Mouse (Mus musculus) heart, embryonic 11.5 days (tissue): ENCODE data around the gene Prpf38b. TPM values are rescaled to one million over a fixed set of nuclear protein-coding genes. Genes with fewer than 3 reads are reported as not detected.

Experiments
- ATAC-seq: fragments of 200-750 bp; cut with Nextera tagmentation; replicated peaks from 2 replicates; pipeline ENCODE4 v1.8.0; 2017; ENCODE audit warnings: moderate library complexity; ENCODE audit not compliant: insufficient number of reproducible peaks, low FRiP score, low TSS enrichment
- H3K27ac ChIP-seq: fragments of 300-500 bp; sonication (generic); 2 replicates; pipeline ENCODE4 v1.5.1; 2014; ENCODE audit warnings: mild to moderate bottlenecking, low read depth, low read length
- H3K27me3 ChIP-seq: fragments of 300-500 bp; sonication (generic); 2 replicates; pipeline ENCODE4 v1.6.1; 2014; ENCODE audit warnings: mild to moderate bottlenecking, low read length, mixed read lengths; ENCODE audit not compliant: control insufficient read depth, insufficient read depth
- H3K36me3 ChIP-seq: fragments of 300-500 bp; sonication (generic); 2 replicates; pipeline ENCODE4 v1.6.1; 2014; ENCODE audit warnings: mild to moderate bottlenecking, low read length, moderate library complexity, mixed read lengths; ENCODE audit not compliant: control insufficient read depth, insufficient read depth
- H3K4me1 ChIP-seq: fragments of 300-500 bp; sonication (generic); 2 replicates; pipeline ENCODE4 v1.6.1; 2014; ENCODE audit warnings: low read length; ENCODE audit not compliant: control insufficient read depth, insufficient read depth
- H3K4me2 ChIP-seq: fragments of 300-500 bp; sonication (generic); 2 replicates; pipeline ENCODE4 v1.6.1; 2014; ENCODE audit warnings: mild to moderate bottlenecking, moderate library complexity
- H3K4me3 ChIP-seq: fragments of 300-500 bp; sonication (generic); 2 replicates; pipeline ENCODE4 v1.5.1; 2014; ENCODE audit warnings: low read depth, low read length
- H3K9ac ChIP-seq: fragments of 300-500 bp; sonication (generic); 2 replicates; pipeline ENCODE4 v1.6.1; 2014; ENCODE audit warnings: mild to moderate bottlenecking, low read depth, low read length, moderate library complexity
- H3K9me3 ChIP-seq: fragments of 300-500 bp; sonication (generic); replicated peaks from 2 replicates; pipeline ENCODE4 v1.6.1; 2016; ENCODE audit warnings: low read length; ENCODE audit not compliant: control insufficient read depth
- WGBS: fragments of 180-500 bp; shearing (Covaris S2); extraction: QIAGEN DNeasy Blood & Tissue Kit; methylation state at CpG from one replicate; pipeline ENCODE4 v1.1.7; 2014; ENCODE audit not compliant: insufficient replicate concordance; 5-methylcytosine and 5-hydroxymethylcytosine counted together
- polyA plus RNA-seq: library from polyadenylated mRNA; unstranded; fragments of >200 nt; fragmentation: Nextera tagmentation; extraction: Ambion mirVana; gene quantifications from 2 replicates; pipeline ENCODE4 v1.2.1, GENCODE M21; 2014

The Prpf38b gene
- polyA plus RNA-seq, 1 experiment from 2014 or later, result 56.4 TPM

DNA sequence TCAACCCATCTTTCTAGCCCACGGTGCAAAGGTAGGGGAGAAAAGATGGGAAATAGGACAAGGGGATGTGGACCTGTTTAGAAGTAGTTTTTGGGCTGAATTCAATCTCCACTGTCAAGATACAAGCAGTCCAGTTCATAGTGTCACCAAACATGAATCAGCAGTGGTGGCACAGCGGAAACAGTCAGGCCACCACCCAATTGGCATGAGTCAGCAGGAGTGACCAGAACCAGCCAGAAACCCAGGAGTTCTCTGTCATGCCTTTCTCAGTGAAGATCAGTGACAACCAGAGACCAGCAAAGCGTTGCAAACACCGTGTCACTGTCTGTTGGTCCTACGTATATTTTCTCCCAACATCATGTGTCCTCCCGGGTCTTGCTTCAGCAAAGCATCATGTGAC lies 22.0 kb upstream of the Prpf38b start:
- WGBS, result 84% methylated on average over 6 of the region's 6 CpGs
- Histone ChIP-seq H3K27me3 (no peaks in the 10 kb centered on the region), H3K9ac (no peak overlapping the region), H3K4me1 (no peaks in the 10 kb centered on the region), H3K4me3 (no peak overlapping the region), H3K27ac (no peak overlapping the region), H3K9me3 (no peaks in the 10 kb centered on the region), H3K36me3 (no peaks in the 10 kb centered on the region), H3K4me2 (no peak overlapping the region)
- no peak for ATAC-seq

DNA sequence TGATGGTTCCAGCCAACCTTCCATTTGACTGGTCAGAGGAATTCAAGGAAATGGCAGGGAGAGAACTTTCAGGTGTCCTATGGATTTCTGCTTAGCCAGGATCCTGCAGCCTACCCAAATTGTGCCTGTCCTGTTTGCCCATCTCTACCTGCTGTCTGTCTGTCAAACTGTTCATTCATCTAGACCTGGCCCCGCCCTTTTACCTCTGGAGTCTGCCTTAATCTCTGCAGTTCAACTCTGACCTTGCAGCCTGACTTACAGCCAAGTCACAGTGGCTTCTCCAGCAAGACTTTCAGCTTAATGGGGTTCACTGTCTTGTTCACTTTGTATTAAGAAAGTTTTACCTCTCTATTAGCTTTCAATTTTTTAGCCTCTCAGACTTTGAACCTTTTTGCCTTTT lies 14.8 kb upstream of the Prpf38b start:
- Histone ChIP-seq H3K4me1 (no peaks in the 10 kb centered on the region), H3K9ac (no peak overlapping the region), H3K36me3 (no peaks in the 10 kb centered on the region), H3K9me3 (no peaks in the 10 kb centered on the region), H3K4me2 (no peak overlapping the region), H3K4me3 (no peak overlapping the region), H3K27ac (no peak overlapping the region), H3K27me3 (no peaks in the 10 kb centered on the region)
- ATAC-seq, result no peak
- WGBS, result 80% methylated on average over 1 of the region's 1 CpGs

DNA sequence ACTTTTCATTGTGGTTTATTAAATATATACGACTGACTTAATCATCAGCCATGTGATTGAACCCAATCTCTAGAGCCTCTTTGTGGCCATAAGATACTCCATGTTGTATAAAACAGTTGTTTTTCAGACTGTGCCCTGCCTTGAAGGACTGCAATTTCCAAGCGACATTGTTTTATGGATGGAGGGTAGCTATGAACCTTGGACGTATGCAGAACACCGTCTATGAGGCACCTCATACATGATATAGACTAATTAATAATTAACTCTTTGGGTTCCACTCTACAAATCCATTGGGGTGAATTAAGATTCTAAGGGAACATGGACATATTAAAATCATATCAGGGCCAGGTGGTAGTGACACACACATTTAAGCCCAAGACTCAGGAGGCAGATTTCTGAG lies 14.2 kb upstream of the Prpf38b start:
- no peak for ATAC-seq
- Histone ChIP-seq H3K9ac (no peak overlapping the region), H3K27me3 (no peaks in the 10 kb centered on the region), H3K4me3 (no peak overlapping the region), H3K36me3 (no peaks in the 10 kb centered on the region), H3K27ac (no peak overlapping the region), H3K4me1 (no peaks in the 10 kb centered on the region), H3K9me3 (no peaks in the 10 kb centered on the region), H3K4me2 (no peak overlapping the region)
- 81% methylated on average over 4 of the region's 4 CpGs for WGBS

DNA sequence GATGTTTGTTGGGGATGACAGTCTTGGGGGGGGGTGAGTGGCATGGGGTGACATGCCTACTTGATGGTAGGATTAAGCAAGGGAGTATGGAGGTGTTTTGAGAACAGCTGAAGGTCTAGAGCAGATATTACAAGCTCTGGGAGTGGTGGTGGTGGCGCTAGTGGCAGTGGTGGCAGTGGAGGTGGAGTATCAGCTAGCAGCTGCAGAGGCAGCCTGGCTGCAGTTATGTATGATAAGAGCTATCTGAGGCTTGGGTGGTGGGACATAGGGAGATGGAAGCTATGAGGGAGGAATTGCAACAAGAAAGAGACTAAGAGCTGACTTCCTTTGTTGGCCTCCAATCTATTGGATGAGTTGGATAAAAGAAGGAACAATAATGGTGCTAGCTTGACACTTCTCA lies 10.3 kb upstream of the Prpf38b start:
- no peak for ATAC-seq
- no peak overlapping the region for H3K9ac ChIP-seq
- 63% methylated on average over 1 of the region's 1 CpGs for WGBS
- no peaks in the 10 kb centered on the region for H3K9me3 ChIP-seq
- H3K4me2 ChIP-seq, result no peak overlapping the region
- H3K27me3 ChIP-seq, result no peaks in the 10 kb centered on the region
- no peak overlapping the region for H3K4me3 ChIP-seq
- no peaks in the 10 kb centered on the region for H3K36me3 ChIP-seq
- no peaks in the 10 kb centered on the region for H3K4me1 ChIP-seq
- no peak overlapping the region for H3K27ac ChIP-seq

DNA sequence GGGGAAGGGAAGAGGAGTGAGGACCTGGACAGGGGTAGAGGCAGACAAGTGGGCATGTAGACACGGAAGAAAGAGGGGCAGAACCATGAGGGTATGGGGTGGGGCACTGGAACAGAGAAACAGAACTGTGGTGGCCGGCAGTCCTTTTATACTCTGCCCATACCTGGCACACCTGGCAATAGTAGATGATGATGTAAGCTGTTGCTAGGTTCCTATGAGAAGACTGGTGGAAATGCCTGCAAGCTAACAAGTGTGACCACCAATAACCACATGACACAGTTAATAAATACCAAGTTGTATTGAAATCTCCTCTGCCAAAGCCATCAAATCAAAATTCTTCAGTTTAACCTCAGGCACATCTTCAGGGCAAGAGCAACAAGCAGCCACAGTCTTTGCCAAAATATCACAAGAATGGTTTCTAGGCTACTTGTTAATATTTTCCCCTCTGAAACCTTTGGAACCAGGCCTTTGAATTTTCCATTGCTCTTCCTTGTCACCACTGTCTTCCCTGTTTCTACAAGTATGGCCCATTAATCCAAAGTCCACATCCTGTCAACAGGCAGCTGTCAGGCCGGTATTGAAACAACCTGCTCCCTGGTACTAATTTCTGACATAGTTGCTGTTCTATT lies 9.0 kb upstream of the Prpf38b start:
- WGBS, result 79% methylated on average over 3 of the region's 3 CpGs

DNA sequence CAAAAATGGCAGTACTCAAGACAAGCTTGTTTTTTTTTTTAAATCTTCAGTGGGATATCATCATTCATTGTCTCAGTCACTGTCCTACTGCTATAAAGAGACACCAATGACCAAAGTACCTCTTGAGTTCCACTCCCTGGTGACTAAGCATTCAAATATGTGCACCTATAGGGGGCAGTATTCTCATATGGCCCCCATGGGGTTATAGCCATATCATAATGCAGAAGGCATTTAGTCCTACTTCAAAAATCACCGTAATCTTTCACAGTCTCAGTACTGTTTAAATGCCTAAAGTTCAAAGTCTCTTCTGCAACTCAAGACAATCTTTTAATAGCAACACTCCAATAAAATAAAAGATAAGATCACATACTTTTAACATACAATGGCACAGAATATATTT lies 7.3 kb upstream of the Prpf38b start:
- no peak overlapping the region for H3K4me2 ChIP-seq
- H3K36me3 ChIP-seq, result no peaks in the 10 kb centered on the region
- H3K4me1 ChIP-seq, result no peaks in the 10 kb centered on the region
- no peak overlapping the region for H3K9ac ChIP-seq
- H3K4me3 ChIP-seq, result no peak overlapping the region
- 91% methylated on average over 1 of the region's 1 CpGs for WGBS
- no peaks in the 10 kb centered on the region for H3K27me3 ChIP-seq
- H3K27ac ChIP-seq, result no peak overlapping the region
- no peaks in the 10 kb centered on the region for H3K9me3 ChIP-seq
- no peak for ATAC-seq

More for the DNA sequence above, 9.0 kb upstream of the Prpf38b start:
- Histone ChIP-seq H3K9ac (no peak overlapping the region), H3K4me2 (no peak overlapping the region), H3K27ac (no peak overlapping the region), H3K27me3 (no peaks in the 10 kb centered on the region), H3K4me3 (no peak overlapping the region), H3K9me3 (no peaks in the 10 kb centered on the region), H3K36me3 (no peaks in the 10 kb centered on the region), H3K4me1 (no peaks in the 10 kb centered on the region)
- ATAC-seq, result no peak

DNA sequence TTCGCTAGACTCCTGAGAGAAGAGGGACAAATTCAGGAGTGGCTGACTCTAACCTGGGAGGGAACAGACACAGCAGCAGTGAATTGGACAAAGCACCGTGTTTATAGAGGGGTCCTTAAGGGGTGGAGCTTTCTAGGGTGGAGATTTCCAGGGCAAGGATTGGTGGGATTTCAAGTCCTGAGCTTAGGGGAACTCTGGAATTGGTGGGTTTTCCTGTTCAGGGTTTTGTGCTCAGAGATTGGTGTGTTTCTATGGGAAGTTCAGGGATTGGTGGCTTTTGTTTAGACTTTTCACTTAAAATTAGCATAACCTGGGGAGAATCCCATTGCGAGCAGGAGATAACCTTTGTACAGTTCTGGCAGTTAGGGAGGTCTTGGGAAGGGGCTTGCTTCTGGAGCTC lies 6.5 kb upstream of the Prpf38b start:
- H3K4me2 ChIP-seq, result no peak overlapping the region
- no peak overlapping the region for H3K27ac ChIP-seq
- H3K9ac ChIP-seq, result no peak overlapping the region
- H3K36me3 ChIP-seq, result no peaks in the 10 kb centered on the region
- WGBS, result 52% methylated on average over 3 of the region's 3 CpGs
- no peaks in the 10 kb centered on the region for H3K4me1 ChIP-seq
- no peak for ATAC-seq
- no peaks in the 10 kb centered on the region for H3K9me3 ChIP-seq
- no peaks in the 10 kb centered on the region for H3K27me3 ChIP-seq
- no peak overlapping the region for H3K4me3 ChIP-seq

DNA sequence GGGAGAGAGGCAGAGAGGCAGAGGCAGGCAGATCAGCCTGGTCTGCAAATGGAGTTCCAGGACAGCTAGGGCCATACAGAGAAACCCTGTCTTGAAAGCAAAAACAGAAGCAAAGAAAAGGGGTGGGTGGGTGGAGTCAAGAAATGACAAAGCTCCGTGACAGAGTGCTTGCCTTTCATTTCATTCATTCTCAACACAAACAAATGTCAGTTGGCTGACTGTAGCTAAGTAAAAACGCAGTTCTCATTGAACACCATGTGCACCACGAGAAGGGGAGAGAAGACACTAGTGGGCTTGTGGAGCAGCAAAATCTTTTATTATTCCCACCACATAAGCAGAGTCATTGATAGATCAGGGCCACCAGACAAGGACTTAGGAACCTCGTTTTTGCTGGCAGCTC lies 5.3 kb upstream of the Prpf38b start:
- H3K4me1 ChIP-seq, result no peaks in the 10 kb centered on the region
- ATAC-seq, result no peak
- no peaks in the 10 kb centered on the region for H3K9me3 ChIP-seq
- no peak overlapping the region for H3K27ac ChIP-seq
- H3K4me3 ChIP-seq, result no peak overlapping the region
- WGBS, result 57% methylated on average over 4 of the region's 4 CpGs
- no peak overlapping the region for H3K9ac ChIP-seq
- H3K4me2 ChIP-seq, result no peak overlapping the region
- no peaks in the 10 kb centered on the region for H3K27me3 ChIP-seq
- H3K36me3 ChIP-seq, result no peaks in the 10 kb centered on the region

DNA sequence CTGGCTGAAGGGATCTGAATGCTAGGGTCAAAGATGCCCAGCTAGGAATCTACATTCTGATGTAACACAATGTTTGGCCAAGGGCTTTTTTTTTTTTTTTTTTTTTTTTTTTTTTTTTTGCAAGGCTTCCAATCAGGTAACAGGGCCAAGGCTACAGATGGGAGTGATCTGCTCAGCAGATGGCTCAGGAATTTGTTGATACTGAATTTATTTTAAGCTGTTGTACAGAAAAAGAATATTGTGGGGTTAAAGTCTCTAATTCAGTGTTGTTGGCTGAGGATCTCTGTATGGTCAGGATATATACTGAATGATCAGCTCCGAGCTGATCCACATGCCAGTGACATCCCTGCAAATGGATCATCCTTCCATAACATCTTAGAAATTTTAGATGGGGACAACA lies 4.5 kb upstream of the Prpf38b start:
- H3K9me3 ChIP-seq, result no peaks in the 10 kb centered on the region
- H3K27ac ChIP-seq, result no peak overlapping the region
- no peak overlapping the region for H3K4me3 ChIP-seq
- H3K36me3 ChIP-seq, result no peaks in the 10 kb centered on the region
- H3K27me3 ChIP-seq, result no peaks in the 10 kb centered on the region
- H3K4me1 ChIP-seq, result no peaks in the 10 kb centered on the region
- 80% methylated on average over 1 of the region's 1 CpGs for WGBS
- H3K9ac ChIP-seq, result no peak overlapping the region
- ATAC-seq, result no peak
- H3K4me2 ChIP-seq, result no peak overlapping the region
